Mouse (Mus musculus) small intestine, adult 2 months (tissue): ENCODE measurements around the gene Tmem186.

Experiments
- CTCF ChIP-seq: fragments of 200-500 bp; IDR thresholded peaks from 2 replicates; pipeline ENCODE4 v1.5.1; 2012; ENCODE audit warnings: low read depth, mild to moderate bottlenecking, control low read depth, inconsistent platforms, low read length, moderate library complexity, mixed read lengths; ENCODE audit not compliant: insufficient replicate concordance, insufficient read length; ENCODE audit errors: extremely low read depth
- POLR2A ChIP-seq: fragments of 200-500 bp; IDR thresholded peaks from 2 replicates; pipeline ENCODE4 v1.6.1; 2012; ENCODE audit warnings: low read depth, mild to moderate bottlenecking, control low read depth, inconsistent platforms, low read length, moderate library complexity

DNA sequence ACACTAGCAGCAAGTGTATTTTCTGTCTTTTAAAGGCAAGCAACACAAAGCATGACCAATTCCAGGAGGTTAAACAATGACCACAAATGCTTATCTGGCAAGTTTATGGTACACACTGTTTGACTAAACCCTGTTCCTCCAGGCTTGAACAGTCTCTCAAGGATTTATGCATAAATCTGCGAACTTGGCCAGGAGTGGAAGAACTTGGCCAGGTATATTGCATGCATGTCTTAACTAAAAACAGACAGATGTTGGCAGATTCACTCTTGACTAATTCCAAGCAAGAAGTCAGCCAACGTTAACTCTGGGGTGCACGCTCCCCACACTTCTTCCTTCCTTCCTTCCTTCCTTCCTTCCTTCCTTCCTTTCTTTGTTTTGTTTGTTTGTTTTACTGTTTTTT is 42.3 kb upstream of the Tmem186 start:
- TF ChIP-seq CTCF (no peak), POLR2A (no peak)
